Mouse (Mus musculus) cortical plate, adult 2 months (tissue): ENCODE measurements at regions not wholly inside any gene's neighbourhood (a gene's known extent, or its start where the extent isn't known, plus 50 kb on each side); places are given as distances from the start of the nearest gene placed in this dataset.

Experiments
- CTCF ChIP-seq: fragments of 200-500 bp; IDR thresholded peaks from 2 replicates; pipeline ENCODE4 v1.5.1; 2011; ENCODE audit warnings: mild to moderate bottlenecking, control low read depth, low read length; ENCODE audit not compliant: insufficient read depth; ENCODE audit errors: extremely low read depth
- POLR2A ChIP-seq: fragments of 200-500 bp; IDR thresholded peaks from 2 replicates; pipeline ENCODE4 v1.6.1; 2011; ENCODE audit warnings: mild to moderate bottlenecking, low read length, control low read depth; ENCODE audit not compliant: insufficient read depth; ENCODE audit errors: extremely low read depth

DNA sequence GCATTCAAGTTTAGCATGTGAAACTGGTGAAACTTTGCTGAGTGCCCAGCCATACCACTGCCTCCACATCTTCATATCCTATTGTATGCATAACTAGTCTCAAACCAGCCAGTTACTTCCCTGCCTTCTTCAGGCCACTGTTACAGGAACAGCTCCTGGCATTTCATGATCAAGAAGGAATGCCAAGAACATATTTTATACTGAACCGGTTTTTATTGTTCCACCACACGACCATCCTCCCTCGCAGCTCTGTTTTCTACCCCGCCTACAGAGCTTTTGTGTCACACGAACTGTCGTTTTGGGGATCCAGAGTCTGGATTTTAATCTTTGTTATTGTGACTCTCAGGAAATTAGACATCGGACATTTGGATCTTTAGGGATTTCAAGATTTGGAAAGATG is 174.6 kb upstream of the Pcsk5 start:
- TF ChIP-seq CTCF, result no peak
- TF ChIP-seq POLR2A, result no peak
